20 mouse cellular contexts compared by ENCODE assay signal in genomic region chr9:108654566-108655464, GRCm38 (mm10). TPM values are rescaled to one million over a fixed set of nuclear protein-coding genes. Genes with fewer than 3 reads are reported as not detected.
DNase-seq lines count a peak whose midpoint lies in the region; ATAC-seq and TF ChIP-seq lines count a peak whose summit lies in the region.
"Had no signal": no experiment of that assay in that cellular context is flagged by ENCODE, and none has a peak within 500 bp of the region (broad histone marks: within the 10 kb centered on the region; RNA-seq: fewer than 3 reads in every experiment).

No protein-coding gene starts in this region.

- WGBS in liver, embryonic 13.5 days (ENCODE audit: insufficient replicate concordance) = 66% methylated on average over 10 of the region's 10 CpGs
- WGBS in midbrain, embryonic 10.5 days = 83% methylated on average over 10 of the region's 10 CpGs

- peak overlapping the region; percentile 62; the same call in 1 of the 2 replicates for H3K9ac ChIP-seq in ES-E14 (ENCODE audit: insufficient read depth, low read depth, low read length, poor library complexity, severe bottlenecking)
- peak overlapping the region; percentile 18; the same call in 1 of the 2 replicates for H3K9ac ChIP-seq in liver, embryonic 13.5 days
- H3K9ac ChIP-seq: forebrain, postnatal 0 days; limb, embryonic 15.5 days; midbrain, embryonic 12.5 days had no signal

- TF ChIP-seq CTCF in layer of hippocampus, adult 2 months (conservative IDR thresholded peaks at IDR 0.05) = no peak

- no peaks in the 10 kb centered on the region for H3K36me3 ChIP-seq in ES-E14 (ENCODE audit: control insufficient read depth, insufficient read depth, low read length, poor library complexity, severe bottlenecking)
- H3K36me3 ChIP-seq in liver, embryonic 13.5 days = no peaks in the 10 kb centered on the region
- H3K36me3 ChIP-seq in midbrain, embryonic 10.5 days = no peaks in the 10 kb centered on the region
- H3K36me3 ChIP-seq: limb, embryonic 15.5 days; midbrain, embryonic 12.5 days had no signal

- no peaks in the 10 kb centered on the region for H3K9me3 ChIP-seq in ES-E14 (ENCODE audit: control insufficient read depth, insufficient read depth, low read depth, low read length)
- no peaks in the 10 kb centered on the region for H3K9me3 ChIP-seq in liver, embryonic 13.5 days (replicated peaks)
- H3K9me3 ChIP-seq in midbrain, embryonic 10.5 days (replicated peaks) = no peaks in the 10 kb centered on the region
- H3K9me3 ChIP-seq: limb, embryonic 15.5 days; midbrain, embryonic 12.5 days had no signal

- H3K27ac ChIP-seq in layer of hippocampus, adult 2 months = peak overlapping the region; percentile 72
- peak overlapping the region; percentile 98 for H3K27ac ChIP-seq in ES-E14 (ENCODE audit: insufficient read depth, low read depth, low read length, poor library complexity, severe bottlenecking)
- peak overlapping the region; percentile 34 for H3K27ac ChIP-seq in liver, embryonic 13.5 days
- no peak overlapping the region for H3K27ac ChIP-seq in midbrain, embryonic 10.5 days (replicated peaks)
- H3K27ac ChIP-seq: limb, embryonic 15.5 days; midbrain, embryonic 12.5 days had no signal

- H3K4me2 ChIP-seq in liver, embryonic 13.5 days = peak overlapping the region; percentile 30; the same call in 1 of the 2 replicates
- H3K4me2 ChIP-seq: limb, embryonic 15.5 days; midbrain, embryonic 12.5 days had no signal

- H3K27me3 ChIP-seq in liver, embryonic 13.5 days = no peaks in the 10 kb centered on the region
- no peaks in the 10 kb centered on the region for H3K27me3 ChIP-seq in midbrain, embryonic 10.5 days (ENCODE audit: low read depth, poor library complexity, severe bottlenecking)
- H3K27me3 ChIP-seq: limb, embryonic 15.5 days; midbrain, embryonic 12.5 days had no signal

- peak in 1 of 2 experiments; percentile 29 for DNase-seq in layer of hippocampus, adult 2 months (ENCODE audit: low spot score in 2 of 2)
- DNase-seq in layer of hippocampus, adult 9-10 months (ENCODE audit: low spot score) = no peak
- DNase-seq in ES-E14 (ENCODE audit: low read depth, low spot score) (peak; percentile 57), adipocyte (ENCODE audit: low spot score) (no peak)
- DNase-seq in c-Kit-negative CD71-positive TER-119-positive erythroid progenitor cells, embryonic 14.5 days (ENCODE audit: low read depth, low spot score) = peak; percentile 50
- peak; percentile 28 for DNase-seq in liver, embryonic 13.5 days
- no peak for DNase-seq in midbrain, embryonic 10.5 days (ENCODE audit: low spot score)
- DNase-seq in urinary bladder, postnatal 14 days (ENCODE audit: low spot score) = no peak
- DNase-seq: adrenal gland, postnatal 14 days; cerebellum, adult 11 months; embryo, embryonic 11 days; forebrain, postnatal 0 days; kidney, adult 8-10 months; kidney, postnatal 36 days; lung, postnatal 14 days; thymus, postnatal 25 days had no signal

- no peak for ATAC-seq in liver, embryonic 13.5 days (ENCODE audit: low read depth)
- ATAC-seq: forebrain, postnatal 0 days; hindbrain, embryonic 16.5 days had no signal

- H3K4me3 ChIP-seq in layer of hippocampus, adult 2 months = no peak overlapping the region
- peak overlapping the region in 1 of 2 experiments; percentile 27; a peak in 1 of 4 replicates for H3K4me3 ChIP-seq in ES-E14 (ENCODE audit: insufficient read depth in 1 of 2, low read depth in 1 of 2, low read length in 2 of 2, poor library complexity in 1 of 2, severe bottlenecking in 1 of 2)
- no peak overlapping the region for H3K4me3 ChIP-seq in liver, embryonic 13.5 days (replicated peaks)
- no peak overlapping the region for H3K4me3 ChIP-seq in midbrain, embryonic 10.5 days
- H3K4me3 ChIP-seq: limb, embryonic 15.5 days; midbrain, embryonic 12.5 days; myocyte had no signal

- peaks cover 5 to 8% of the 10 kb centered on the region in 2 experiments; a peak in 3 of 4 replicates for H3K4me1 ChIP-seq in ES-E14 (ENCODE audit: control insufficient read depth in 2 of 2, insufficient read depth in 2 of 2, low read length in 2 of 2, poor library complexity in 1 of 2)
- peaks cover 23% of the 10 kb centered on the region for H3K4me1 ChIP-seq in liver, embryonic 13.5 days (replicated peaks)
- peaks cover 8% of the 10 kb centered on the region for H3K4me1 ChIP-seq in midbrain, embryonic 10.5 days

- in situ Hi-C loops in ES-E14 (cut with MboI; ENCODE audit: low sequenced_read_pairs in 2 of 2, unreplicated experiment in 2 of 2) = no loop called here

TF ChIP-seq in ES-E14, 5 proteins besides CTCF, POLR2A, EP300 and RAD21:
- TF ChIP-seq MAFK (IDR thresholded peaks at IDR 0.05; ENCODE audit: insufficient read depth, low read depth, low read length) = peak; percentile 94
- TF ChIP-seq ZC3H11A (IDR thresholded peaks at IDR 0.05; ENCODE audit: borderline replicate concordance, low read depth, low read length) = no peak
- peak; percentile 92 for TF ChIP-seq ZNF384 (IDR thresholded peaks at IDR 0.05; ENCODE audit: low read depth, low read length)

RNA-seq across cellular contexts. Expression of gene Arih2, which starts 5.6 kb away (rescaled TPM):
- 10 to 100 TPM; 50.2 to 57.3 TPM for total RNA-seq in layer of hippocampus, adult 2 months (2021)
- 98.7 and 128 TPM in 2 replicates for total RNA-seq in ES-E14 (2012; rRNA removed)
- polyA plus RNA-seq in liver, embryonic 13.5 days (2015; fragmentation: Nextera tagmentation; extraction: Ambion mirVana) = 28.6 and 35.1 TPM in 2 replicates
- 66.8 and 72.6 TPM in 2 replicates for polyA plus RNA-seq in midbrain, embryonic 10.5 days (2016; fragmentation: Nextera tagmentation; extraction: Ambion mirVana)

RNA-seq across cellular contexts. Expression of gene Slc25a20, which starts 7.1 kb away (rescaled TPM):
- 10 to 100 TPM; 14.4 to 14.8 TPM for total RNA-seq in layer of hippocampus, adult 2 months (2021)
- 42.0 and 59.4 TPM in 2 replicates for total RNA-seq in ES-E14 (2012; rRNA removed)
- polyA plus RNA-seq in liver, embryonic 13.5 days (2015; fragmentation: Nextera tagmentation; extraction: Ambion mirVana) = 25.6 and 26.5 TPM in 2 replicates
- polyA plus RNA-seq in midbrain, embryonic 10.5 days (2016; fragmentation: Nextera tagmentation; extraction: Ambion mirVana) = 34.5 and 36.2 TPM in 2 replicates

RNA-seq across cellular contexts. Expression of gene Prkar2a, which starts 34.3 kb away (rescaled TPM):
- total RNA-seq in layer of hippocampus, adult 2 months (2021) = 10 to 100 TPM; 43.4 to 45.5 TPM
- total RNA-seq in ES-E14 (2012; rRNA removed) = 12.0 and 18.2 TPM in 2 replicates
- 9.5 and 10.6 TPM in 2 replicates for polyA plus RNA-seq in liver, embryonic 13.5 days (2015; fragmentation: Nextera tagmentation; extraction: Ambion mirVana)
- 34.6 and 40.8 TPM in 2 replicates for polyA plus RNA-seq in midbrain, embryonic 10.5 days (2016; fragmentation: Nextera tagmentation; extraction: Ambion mirVana)

RNA-seq across cellular contexts. Expression of gene P4htm, which starts 57.3 kb away (rescaled TPM):
- 100 to 1,000 TPM; 101 to 104 TPM for total RNA-seq in layer of hippocampus, adult 2 months (2021)
- total RNA-seq in ES-E14 (2012; rRNA removed) = 13.7 and 18.1 TPM in 2 replicates
- polyA plus RNA-seq in liver, embryonic 13.5 days (2015; fragmentation: Nextera tagmentation; extraction: Ambion mirVana) = 0.61 and 0.70 TPM in 2 replicates
- 13.8 and 14.7 TPM in 2 replicates for polyA plus RNA-seq in midbrain, embryonic 10.5 days (2016; fragmentation: Nextera tagmentation; extraction: Ambion mirVana)

Comparison
In these comparisons a context has a peak if more than half of its experiments do, and no peak if none do; other contexts are left out.
1. DNase-seq: peak in ES-E14 (single experiment), c-Kit-negative CD71-positive TER-119-positive erythroid progenitor cells, embryonic 14.5 days (single experiment) and liver, embryonic 13.5 days (single experiment); none in layer of hippocampus, adult 9-10 months (single experiment), midbrain, embryonic 10.5 days (single experiment), urinary bladder, postnatal 14 days (single experiment) and adipocyte (single experiment).